Mouse (Mus musculus) urinary bladder, postnatal 14 days (tissue): Measurements from ENCODE around the gene Mettl26.

Experiments used
- DNase-seq: peaks from one replicate; pipeline ENCODE4 v3.0.0; 2021; ENCODE audit warnings: low spot score

Gene Mettl26

DNA sequence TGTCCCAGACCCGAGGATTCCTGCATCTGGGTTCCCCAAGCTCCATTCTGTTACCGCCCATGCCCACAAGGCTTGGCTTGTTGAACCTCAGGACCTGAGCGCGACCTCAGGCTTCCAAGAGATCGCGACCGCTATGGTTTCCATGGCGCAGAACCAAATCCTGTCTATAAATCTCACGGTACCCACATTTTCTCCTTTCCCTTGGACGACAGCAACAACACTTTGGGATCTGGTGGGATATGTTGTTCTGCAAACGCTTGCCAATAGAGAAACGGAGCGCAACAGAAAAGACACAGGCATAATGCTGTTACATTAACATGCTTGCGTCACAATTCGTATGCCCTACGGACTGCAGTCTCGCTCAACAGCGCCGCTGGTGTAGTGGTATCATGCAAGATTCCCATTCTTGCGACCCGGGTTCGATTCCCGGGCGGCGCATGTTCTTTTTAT, at the start of gene Mettl26:
Mettl26 (plus strand) TSS at position 354 of the 450 bp plus-strand sequence.
- peak; percentile 95 for DNase-seq

DNA sequence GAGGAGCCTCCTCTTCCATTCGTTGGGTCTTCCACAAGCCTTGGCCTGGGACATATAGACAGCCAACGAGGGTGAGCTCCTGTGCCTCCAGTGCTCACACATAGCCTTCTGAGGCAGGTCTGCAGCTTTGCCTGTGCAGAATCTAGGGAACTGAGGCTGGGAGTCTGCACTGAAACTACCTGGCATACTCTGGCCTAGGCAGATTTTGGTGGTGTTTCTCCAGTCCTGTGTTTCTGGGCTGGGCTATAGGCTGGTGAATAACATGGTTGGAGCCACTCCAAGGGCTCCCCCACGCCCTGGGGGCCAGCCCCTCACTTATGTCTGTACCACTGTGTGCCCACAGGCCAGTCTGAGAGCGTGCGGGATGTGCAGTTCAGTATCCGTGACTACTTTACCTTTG, 49.6 kb upstream of the Mettl26 start:
- DNase-seq, result no peak

DNA sequence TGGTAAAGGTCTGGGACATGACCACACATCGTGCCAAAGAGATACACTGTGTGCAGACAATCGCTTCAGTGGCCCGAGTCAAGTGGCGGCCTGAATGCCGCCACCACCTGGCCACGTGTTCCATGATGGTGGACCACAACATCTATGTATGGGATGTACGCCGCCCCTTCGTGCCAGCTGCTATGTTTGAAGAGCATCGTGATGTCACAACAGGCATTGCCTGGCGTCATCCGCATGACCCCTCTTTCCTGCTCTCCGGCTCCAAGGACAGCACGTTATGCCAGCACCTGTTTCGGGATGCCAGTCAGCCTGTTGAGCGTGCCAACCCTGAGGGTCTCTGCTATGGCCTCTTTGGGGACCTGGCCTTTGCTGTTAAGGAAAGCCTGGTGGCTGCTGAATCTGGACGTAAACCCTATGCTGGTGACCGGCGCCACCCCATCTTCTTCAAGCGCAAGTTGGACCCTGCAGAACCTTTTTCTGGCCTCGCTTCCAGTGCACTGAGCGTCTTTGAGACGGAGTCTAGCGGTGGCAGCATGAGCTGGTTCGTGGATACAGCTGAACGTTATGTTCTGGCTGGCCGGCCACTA, 48.8 kb upstream of the Mettl26 start:
- no peak for DNase-seq

DNA sequence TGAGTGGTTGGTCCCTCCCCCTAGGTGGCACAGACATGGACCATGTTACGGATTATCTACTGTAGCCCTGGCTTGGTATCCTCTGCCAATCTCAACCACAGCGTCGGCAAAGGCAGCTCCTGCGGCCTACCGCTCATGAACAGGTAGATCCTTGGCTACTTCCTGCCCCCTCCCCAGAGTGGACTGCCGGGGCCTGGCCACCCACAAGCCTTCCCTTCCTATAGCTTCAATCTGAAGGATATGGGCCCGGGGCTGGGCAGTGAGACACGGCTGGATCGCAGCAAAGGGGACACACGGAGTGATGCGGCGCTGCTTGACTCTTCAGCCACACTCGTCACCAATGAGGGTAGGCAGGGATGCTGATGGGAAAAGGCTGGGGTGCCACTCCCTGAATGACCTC, 47.9 kb upstream of the Mettl26 start:
- DNase-seq, result no peak

DNA sequence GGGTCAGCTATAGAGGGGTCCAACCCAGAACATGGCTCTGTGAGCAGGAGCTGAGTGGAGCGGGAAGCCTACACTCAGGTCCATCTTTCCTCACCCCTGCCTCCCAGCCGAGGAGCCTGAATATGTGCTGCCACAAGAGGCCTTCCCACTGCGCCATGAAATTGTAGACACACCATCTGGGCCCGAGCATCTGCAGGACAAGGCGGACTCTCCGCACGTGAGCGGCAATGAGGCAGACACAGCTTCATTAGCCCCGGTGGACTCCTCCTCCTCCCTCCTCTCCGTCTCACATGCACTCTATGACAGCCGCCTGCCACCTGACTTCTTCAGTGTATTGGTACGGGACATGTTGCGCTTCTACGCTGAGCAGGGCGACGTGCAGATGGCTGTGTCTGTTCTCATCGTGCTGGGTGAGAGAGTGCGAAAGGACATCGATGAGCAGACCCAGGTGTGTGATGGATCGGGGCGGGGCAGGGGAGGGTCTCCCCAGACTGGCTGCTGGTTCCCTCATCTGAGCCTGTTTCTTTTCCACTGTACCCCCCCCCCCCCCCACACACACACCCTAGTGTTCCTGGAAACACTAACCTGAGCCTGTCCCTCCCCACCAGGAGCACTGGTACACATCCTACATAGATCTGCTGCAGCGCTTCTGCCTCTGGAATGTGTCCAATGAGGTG, 47.2 kb upstream of the Mettl26 start:
- no peak for DNase-seq

DNA sequence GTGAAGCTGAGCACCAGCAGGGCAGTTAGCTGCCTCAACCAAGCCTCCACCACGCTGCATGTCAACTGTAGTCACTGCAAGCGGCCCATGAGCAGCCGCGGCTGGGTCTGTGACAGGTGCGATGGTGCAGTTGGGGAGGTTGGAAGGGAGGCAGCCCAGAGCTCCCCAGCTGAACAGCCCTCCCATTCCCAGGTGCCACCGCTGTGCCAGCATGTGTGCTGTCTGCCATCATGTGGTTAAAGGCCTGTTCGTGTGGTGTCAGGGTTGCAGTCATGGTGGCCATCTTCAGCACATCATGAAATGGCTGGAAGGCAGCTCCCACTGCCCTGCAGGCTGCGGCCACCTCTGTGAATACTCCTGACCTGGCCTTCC, 46.7 kb upstream of the Mettl26 start:
- DNase-seq, result no peak

DNA sequence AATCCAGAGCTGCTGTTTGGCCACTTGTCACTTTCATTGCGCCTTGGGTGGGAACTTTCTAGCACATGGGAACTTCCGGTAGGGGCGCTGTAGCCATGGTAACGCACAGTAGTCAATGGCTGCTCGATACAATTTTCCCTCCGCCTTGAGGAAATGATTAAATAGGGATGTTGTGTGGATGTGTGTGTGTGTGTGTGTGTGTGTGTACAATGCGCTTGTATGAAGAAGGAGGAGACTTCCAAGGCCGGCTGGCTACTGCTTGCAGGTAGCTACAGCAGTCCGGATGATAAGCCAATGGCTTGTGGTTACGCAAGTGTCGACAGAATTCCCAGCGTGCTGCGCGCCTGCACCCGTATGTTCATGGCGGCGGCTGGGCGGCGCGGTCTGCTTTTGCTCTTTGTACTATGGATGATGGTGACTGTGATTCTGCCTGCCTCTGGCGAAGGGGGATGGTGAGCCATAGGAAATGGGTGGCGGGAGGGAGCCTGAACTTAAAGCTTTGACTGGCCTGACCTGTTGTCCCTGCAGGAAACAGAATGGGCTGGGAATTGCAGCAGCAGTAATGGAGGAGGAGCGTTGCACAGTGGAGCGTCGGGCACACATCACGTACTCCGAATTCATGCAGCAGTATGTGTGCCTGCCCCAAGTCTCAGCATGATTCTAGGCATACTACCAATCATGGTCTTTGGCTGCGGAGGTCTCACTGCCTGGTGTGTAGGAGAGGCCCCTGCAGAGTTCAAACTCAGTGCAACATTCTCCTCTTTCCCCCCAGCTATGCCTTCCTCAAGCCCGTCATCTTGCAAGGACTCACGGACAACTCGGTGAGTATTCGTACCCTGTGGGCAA, 45.9 kb upstream of the Mettl26 start, which contains the start of gene Jmjd8:
Jmjd8 (plus strand) TSS at position 156 of the 846 bp plus-strand sequence.
- peak; percentile 74 for DNase-seq

DNA sequence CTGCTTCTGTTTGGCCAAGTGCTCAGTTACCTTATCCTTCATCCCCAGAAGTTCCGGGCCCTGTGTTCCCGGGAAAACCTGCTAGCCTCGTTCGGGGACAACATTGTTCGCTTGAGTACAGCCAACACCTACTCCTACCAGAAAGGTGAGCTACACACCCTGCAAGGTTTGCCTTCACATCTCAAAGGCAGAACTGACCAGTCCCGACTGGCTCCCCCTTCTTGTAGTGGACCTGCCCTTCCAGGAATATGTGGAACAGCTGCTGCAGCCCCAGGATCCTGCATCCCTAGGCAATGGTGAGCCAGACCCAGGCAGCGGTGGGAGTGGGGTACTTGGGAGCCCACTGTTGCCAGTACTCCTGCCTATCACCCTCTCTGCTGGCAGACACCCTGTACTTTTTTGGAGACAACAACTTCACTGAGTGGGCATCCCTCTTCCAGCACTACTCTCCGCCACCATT, 45.3 kb upstream of the Mettl26 start:
- DNase-seq, result no peak

DNA sequence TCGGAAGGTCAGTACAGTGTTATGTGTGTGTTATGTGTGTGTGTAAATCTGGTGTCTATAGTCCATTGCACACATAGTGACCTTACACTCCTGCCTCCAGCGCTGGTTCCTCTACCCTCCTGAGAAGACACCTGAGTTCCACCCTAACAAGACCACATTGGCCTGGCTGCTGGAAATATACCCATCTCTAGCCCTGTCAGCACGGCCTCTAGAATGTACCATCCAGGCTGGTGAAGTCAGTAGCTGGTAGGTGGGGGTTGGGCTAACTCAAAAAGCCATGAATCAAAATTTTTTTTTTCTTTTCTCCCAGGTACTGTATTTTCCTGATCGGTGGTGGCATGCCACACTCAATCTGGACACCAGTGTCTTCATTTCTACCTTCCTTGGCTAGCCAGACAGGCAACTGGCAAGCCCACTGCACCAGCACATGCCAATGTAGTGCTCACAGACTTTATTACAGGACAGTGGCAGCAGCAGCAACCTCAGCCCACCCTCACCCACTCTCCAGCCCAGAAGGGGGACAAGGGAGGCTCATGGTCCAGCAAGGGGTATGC, 44.6 kb upstream of the Mettl26 start:
- no peak for DNase-seq

DNA sequence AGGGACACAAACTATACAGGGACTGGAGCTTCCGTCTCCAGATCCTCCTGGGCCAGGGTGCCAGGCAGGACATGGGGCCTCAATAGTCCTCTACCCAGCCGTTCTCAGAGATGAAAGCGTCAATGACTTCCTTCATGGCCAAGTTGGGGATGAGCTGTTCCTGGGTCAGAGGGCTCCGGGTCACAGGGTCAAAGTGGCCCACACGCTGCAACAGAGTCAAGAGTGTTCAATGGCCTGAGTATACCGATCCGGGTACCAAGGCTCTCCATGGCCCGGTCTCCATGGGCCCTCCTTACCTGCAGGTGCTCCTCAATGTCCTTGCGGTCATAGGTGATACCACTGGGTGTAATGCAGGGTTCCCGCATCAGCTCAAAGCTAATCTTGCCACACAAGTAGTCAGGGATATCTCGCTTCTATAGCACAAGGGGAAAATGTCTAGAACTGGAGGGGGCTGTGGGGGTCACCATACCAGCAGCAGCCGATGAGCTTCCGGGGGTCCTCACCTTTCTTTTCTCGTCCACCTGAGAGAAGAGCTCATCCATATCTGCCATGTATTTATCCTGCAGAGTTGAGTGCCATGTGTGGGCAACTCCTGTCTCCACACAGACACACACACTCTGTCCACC, 44.0 kb upstream of the Mettl26 start:
- no peak for DNase-seq

DNA sequence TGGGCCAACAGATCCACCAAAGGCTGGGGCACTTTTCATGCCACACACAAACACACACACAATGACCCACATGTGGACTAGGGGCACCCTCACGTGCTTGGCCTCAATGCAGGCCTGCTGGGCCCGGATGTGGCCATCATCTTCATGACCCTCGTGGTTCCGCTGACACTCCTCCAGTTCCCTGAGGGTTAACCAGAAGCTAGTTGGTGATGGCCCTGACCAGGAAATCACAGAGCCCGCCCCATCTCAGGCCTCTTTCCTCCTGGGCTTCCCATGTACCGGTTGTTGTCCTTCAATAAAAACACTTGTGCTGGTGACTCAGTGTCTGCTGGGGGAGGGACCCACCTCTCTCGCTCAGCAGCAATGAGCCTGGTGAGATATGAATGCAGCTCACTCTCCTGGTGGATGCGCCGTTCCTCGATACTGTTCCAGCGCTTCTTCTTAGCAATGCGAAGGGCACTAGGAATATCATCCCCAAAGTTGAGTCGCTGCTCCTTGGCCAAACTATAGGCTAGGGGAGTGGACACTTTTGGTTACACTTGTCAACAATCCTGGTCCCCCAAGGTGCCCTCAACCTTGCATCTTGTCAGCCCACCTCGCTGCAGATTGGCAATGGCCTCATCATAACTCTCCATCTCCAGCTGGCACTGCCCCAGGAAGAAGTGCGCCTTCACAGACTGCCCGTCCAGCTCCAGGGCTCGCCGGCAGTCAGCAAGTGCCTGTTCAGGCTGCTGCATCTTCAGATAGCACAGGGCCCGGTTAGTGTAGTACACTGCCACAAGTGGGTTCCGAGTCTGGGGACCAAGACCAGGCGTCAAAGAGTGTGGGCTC, 43.2 kb upstream of the Mettl26 start:
- peak; percentile 51 for DNase-seq

DNA sequence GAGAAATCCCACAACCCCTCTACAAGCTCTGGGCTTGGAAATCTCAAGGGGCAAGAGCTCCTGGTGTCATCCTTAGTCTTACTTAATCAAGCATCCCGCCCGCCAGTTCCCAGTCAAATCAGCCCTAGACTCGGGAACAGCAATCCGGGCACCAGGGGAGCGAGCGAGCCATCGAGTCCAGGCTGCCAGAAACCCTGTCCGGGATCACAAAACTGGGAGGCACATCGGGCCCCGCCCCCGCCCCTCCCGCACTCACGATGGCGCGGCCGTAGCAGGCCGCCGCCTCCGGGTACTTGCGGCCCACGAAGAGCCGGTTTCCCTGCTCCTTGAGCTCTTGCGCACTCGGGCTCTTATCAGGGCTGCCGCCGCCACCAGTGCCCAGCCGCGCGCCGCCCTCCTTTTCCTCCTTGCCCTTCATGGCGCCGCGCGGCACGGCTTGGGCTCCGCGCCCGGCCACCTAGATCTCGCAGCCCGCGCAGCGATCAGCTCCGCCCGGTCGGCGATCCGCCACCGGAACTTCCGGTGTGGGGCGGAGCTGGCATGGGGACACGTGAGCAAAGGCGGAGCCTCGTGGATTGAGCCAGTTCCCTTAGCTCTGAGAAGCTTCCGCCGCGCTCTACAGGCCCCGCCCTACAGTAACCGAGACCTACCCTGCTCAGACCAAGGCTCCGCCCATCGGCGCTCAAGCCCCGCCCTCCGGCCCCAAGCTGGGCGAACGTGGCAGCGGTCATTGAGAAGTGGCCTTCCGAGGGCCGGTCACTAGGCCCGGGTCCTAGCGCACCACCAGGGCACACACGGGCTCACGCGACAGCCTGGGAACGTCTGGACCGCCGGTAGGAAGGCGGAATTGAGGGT, 42.2 kb upstream of the Mettl26 start:
- peak; percentile 100 for DNase-seq

DNA sequence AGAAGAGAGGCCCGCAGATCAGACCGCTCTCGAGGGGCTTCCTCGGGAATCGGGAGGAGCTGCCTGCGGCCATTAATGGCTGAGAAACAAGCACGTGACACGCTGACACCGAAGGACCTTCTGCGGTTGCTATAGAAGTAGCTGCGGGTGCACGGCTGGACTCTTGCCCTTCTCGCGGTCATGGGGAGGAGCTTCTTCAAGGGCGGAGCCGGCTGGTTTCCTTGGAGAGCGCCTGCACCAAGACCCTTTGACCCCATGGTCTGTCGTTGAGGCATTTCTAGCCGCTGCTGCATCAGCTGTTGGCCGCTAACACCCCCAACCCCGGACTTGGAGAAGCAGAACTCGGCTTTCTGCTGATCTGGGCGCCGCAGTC, 41.6 kb upstream of the Mettl26 start, which contains the start of gene Stub1:
Stub1 (minus strand) TSS at position 114 of the 373 bp plus-strand sequence.
- peak; percentile 91 for DNase-seq

DNA sequence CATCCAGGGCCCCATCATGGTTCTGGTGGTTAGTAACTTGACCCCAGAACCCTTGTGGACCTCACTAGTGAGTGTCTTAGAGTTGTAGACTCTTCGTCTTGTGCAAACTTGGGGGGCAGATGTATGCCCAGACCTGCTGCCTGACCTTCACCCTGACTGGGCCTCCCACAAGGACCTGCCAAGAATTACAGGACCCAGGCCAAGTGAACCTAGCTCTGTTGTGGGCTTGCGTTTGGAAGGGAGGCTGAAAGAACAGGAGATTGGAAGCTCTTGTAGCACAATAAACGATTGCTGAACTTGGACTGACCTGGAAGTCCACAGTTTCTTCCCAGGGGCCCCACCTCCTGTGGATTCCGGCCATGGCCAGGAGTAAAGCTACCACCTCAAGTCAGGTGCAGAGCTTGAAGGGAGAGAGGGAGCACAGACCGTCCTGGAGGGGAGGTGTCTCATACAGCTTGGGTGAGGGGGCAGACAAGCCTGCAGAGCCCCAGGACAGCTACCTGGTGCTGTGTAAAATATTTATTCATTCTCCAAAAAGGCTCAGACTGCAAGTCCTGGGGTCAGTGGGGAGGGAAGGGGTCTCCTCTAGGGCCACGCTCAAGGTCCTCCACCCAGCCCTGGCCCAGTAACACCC, 40.8 kb upstream of the Mettl26 start:
- DNase-seq, result no peak

DNA sequence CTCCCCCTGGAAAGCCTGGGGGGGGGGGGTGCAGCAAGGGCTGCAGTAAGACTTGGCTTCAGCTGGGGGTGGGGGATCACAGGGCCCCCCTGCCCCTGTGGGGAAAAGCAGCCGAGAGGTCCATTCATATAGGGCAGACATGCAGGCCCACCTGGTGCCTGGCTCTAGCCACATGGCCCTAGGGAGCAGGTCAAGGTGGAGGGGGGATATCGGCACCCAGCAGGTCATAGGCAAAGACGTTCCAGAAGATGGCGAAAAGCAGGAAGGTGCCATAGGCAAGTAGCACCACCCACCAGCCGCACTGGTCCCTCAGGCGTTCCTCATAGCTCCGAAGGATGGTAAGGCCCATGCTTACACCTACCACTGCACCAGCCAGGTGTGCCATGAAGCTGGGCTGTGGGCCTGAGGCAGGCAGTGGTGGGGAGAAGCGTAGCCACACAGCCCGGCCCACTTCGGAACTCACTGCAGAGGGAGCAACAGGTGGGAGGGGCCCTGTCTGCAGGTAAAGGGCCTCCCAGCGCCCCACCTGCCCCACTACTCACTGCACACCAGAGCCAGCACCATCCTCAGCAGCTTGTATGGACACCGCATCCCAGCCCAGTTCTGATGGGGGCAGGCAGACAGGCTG, 40.2 kb upstream of the Mettl26 start:
- DNase-seq, result no peak

DNA sequence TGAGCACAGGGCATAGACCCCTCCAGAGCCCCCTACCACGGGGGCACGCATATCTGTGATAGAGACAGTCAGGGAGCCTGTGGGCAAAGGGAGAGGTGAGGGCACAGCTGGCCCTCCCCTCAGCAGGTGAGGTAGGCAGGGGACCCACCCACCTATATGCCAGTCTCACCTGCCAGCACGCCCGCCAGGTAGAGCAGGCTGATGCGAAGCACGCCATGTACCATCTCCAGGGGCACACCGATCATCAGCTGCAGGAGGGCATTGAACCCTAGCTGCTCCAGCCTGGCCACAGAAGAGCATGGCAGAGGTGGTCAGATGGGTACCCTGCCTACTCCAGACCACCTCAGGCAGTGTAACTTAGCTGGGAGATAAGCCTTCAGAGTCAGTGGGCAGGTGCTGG, 39.6 kb upstream of the Mettl26 start:
- no peak for DNase-seq

DNA sequence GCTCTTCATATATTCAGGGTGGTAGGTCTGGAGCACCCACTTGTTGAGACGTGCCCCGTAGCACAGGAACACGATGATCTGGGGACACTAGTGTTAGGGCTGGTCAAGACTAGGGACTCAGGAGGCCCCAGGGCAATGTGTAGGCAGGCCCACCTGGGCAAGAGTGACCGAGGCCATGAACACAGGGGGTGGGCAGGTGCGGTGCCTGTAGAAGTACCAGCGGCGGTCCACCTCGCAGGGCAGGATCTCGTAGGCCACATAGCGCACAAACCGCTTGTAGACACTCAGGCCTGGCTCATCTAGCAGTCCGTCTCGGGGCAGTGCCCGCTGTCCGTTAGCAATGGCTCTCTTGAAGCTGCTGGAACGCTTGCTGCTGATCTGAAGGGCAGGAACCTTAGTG, 39.1 kb upstream of the Mettl26 start:
- no peak for DNase-seq

DNA sequence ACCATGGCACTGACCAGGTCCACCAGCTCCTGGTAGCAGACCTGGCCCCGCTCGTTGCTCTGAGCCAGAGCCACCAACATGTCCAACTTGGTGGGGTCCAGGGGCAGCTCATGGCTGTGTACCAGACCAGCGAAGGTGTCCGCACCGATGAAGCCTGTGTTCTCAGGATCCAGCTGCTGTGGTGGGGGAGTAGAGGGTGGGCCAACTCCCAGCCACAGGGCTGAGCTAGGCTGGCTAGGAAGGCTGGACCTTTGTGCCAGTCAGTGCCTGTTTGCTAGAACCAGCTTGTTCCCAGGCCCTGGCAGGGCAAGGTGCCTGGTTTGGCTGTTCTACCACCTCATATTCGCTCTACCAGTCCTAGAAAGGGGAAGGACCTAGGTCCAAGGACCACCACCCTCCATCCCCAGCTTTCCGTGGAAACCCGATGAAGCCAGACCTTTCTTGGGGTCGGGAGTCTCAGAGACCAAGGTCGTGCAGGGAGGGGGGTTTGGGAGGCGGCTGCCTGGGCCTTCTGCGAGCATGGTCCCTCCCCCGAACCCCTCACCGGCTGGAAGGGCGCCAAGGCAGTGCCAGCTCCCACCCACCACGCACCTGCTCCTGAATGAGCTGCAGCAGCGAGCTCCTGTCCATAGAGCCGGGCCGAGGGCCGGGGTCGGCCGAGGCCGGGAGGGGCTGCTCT, 38.3 kb upstream of the Mettl26 start:
- DNase-seq, result no peak

DNA sequence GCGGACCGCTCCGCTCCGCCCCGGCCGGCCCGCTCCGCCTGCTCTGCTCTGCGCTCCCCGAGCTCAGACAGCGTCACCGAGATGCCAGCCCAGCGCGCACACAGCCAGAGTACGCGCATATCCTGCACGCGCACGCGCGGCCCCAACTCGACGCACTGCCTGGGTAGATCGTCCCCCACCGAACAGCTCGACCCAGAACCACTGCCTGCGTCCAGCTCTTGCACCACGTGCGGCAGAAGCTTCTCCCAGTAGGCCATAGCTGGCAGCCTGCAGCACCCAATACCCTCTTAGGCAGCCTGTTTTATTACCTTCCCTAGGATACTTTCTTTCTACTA, 37.8 kb upstream of the Mettl26 start, which contains the start of gene Rhbdl1:
Rhbdl1 (minus strand) TSS at position 220 of the 335 bp plus-strand sequence.
- DNase-seq, result peak; percentile 69
